Mouse (Mus musculus): ENCODE measurements around the gene Sept7.
A peak's percentile ranks its signal among the peaks of the same experiment; 100 is the strongest.
"Not testable (repeated sequence)": the region's sequence is repeated elsewhere in the genome, so short reads cannot be mapped to it uniquely, and the experiment has no call there.

Gene Sept7

GRCm38 (mm10) chr9:25252283-25252726 lies at the start of gene Sept7:
Gene Sept7, plus strand, starts transcription at chr9:25252439.
- DNase-seq (ENCODE audit: low read depth, low spot score) = peak; percentile 98

DNA sequence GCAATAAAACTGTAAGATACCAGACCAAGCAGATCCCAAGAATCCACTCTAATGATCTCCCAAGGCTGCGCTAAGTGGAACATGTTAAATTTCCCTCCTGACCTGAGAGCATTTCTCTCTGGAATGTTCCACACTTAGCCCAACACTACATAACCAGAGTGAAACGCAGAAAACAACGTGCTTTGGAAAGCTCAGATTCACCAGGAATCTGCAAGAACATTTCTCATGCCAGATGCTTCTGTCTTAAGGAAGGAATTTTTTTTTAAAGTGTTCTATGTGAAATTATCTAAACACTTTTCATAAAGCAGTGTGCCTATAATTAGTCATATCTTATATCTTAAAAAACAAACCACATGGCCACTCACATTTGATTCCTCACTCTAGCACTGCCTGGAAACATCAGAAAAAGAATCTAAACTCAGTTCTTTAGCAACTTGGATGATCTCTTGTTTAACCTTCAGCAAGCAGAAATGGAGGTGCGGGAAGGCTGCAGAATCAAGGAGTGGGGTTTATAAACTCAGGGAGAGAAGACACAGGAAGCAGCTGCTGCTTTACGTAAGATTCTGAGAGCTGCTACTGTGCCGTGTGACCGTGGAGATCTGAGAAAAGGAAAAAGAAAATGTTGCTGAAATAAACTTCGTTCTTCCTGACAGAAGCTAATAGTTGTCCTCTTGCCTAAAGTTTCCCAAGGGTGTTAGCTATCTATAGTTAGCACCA lies 44.0 kb upstream of the Sept7 start:
- no peak for DNase-seq (ENCODE audit: low read depth, low spot score)

- DNase-seq (ENCODE audit: low read depth, low spot score) = peak; percentile 26
Observed at GRCm38 (mm10) chr9:25212309-25213163, 39.7 kb upstream of the Sept7 start.

DNA sequence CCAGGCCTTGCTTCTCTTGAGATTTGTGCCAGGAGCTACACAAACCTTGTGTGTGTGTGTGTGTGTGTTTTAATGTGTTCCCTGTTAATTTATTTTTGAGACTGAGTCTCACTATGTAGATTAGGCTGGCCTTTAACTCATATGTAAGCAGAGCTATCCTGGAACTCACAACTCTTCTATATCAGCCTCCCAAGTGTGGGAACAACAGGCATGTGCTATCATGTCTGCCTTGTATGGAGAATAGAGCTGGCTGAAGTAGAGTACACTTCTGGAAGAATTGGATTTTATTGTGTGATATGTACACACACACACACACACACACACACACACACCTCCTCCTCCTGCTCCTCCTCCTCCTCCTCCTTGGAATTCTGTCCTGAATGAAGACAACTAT lies 39.1 kb upstream of the Sept7 start:
- DNase-seq (ENCODE audit: low read depth, low spot score) = no peak

DNA sequence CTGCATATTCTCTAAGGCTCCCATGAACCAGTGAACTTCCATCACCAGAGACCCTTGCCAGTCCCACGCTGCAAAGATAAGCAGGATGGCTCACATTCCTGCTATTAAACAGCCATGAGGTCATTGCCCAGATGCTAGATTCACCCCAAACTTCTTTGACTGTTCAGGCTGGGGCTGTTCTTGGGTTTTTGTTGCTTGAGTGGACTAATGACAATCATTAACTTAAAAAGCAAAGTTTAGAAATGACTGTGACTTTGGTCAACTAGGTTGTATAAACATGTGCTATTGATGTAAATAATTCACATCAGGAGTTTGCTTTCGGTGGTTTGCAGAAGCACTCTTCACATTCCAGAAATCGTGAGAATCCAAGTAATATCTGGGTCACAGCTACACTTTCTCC lies 36.8 kb upstream of the Sept7 start:
- no peak for DNase-seq (ENCODE audit: low read depth, low spot score)

GRCm38 (mm10) chr9:25216210-25216609 lies 36.0 kb upstream of the Sept7 start:
- DNase-seq (ENCODE audit: low read depth, low spot score) = no peak

- DNase-seq (ENCODE audit: low read depth, low spot score) = no peak
Observed at GRCm38 (mm10) chr9:25218954-25219353, 33.3 kb upstream of the Sept7 start.

- DNase-seq (ENCODE audit: low read depth, low spot score) = no peak
Observed at GRCm38 (mm10) chr9:25219882-25220281, 32.4 kb upstream of the Sept7 start.

GRCm38 (mm10) chr9:25224959-25225358 lies 27.3 kb upstream of the Sept7 start:
- no peak for DNase-seq (ENCODE audit: low read depth, low spot score)

- DNase-seq (ENCODE audit: low read depth, low spot score) = no peak
Observed at GRCm38 (mm10) chr9:25229740-25230139, 22.5 kb upstream of the Sept7 start.

GRCm38 (mm10) chr9:25230213-25231039 lies 21.8 kb upstream of the Sept7 start:
- no peak for DNase-seq (ENCODE audit: low read depth, low spot score)

- no peak for DNase-seq (ENCODE audit: low read depth, low spot score)
Observed at GRCm38 (mm10) chr9:25241065-25241464, 11.2 kb upstream of the Sept7 start.

DNA sequence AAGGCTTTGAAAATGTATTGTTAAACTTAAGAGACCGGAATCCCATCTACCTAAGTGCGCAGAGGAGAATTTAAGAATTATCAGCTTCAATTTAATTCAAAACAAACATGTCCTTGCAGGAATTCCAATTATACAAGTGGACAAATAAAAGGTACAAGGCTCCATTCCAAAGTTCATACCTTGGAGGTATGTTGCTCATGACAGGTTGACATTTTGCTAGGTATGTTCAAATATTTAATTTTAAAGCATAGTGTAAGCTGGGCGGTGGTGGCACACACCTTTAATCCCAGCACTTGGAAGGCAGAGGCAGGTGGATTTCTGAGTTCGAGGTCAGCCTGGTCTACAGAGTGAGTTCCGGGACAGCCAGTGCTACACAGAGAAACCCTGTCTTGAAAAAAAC lies 10.5 kb upstream of the Sept7 start:
- DNase-seq (ENCODE audit: low read depth, low spot score) = not testable (repeated sequence)

- no peak for DNase-seq (ENCODE audit: low read depth, low spot score)
Observed at GRCm38 (mm10) chr9:25242266-25242665, 10.0 kb upstream of the Sept7 start.

- DNase-seq (ENCODE audit: low read depth, low spot score) = no peak
Observed at GRCm38 (mm10) chr9:25243926-25244657, 8.1 kb upstream of the Sept7 start.

- no peak for DNase-seq (ENCODE audit: low read depth, low spot score)
Observed at GRCm38 (mm10) chr9:25245125-25245524, 7.1 kb upstream of the Sept7 start.

DNA sequence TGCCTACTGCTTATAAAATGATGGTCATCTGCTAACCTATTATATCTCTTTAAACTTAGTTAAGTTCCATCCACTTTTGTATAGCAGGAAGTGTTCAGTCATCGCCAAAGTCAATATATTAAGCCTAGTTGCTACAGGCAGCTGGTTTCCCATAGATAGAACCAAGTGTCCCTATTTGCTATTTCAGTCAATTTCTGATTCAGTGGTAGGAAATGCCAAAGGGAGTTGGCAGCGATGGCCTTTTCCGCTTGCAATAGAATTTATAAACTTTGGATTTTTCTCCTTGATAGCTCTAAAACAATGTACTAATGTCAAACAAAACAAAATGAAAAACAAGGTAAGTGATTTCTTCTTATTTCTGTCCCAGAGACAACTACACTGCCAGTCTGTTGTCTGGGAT lies 5.7 kb upstream of the Sept7 start:
- no peak for DNase-seq (ENCODE audit: low read depth, low spot score)

DNA sequence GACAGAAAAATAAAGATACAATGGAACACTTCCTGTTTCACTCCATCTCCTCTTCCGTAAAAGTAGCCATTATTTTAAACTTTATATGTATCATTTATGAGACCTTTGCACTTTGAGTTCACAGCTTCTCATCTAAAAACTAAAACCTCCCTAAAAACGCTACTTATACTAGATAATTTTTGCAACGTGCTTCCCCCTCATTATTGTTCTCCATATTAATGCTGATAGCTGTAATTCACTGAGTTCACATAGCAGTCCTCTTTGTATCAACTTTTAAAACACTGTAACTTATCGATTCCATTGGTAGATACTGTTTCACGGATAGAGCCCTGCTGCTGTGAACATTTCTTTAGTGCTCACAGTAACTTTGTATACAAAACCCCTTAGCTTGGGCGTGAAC lies 1.1 kb upstream of the Sept7 start:
- no peak for DNase-seq (ENCODE audit: low read depth, low spot score)

- peak; percentile 83 for DNase-seq (ENCODE audit: low read depth, low spot score)
Observed at GRCm38 (mm10) chr9:25251611-25252282, 492 bp upstream of the Sept7 start.

- DNase-seq (ENCODE audit: low read depth, low spot score) = peak; percentile 16
Observed at GRCm38 (mm10) chr9:25252759-25253477, 679 bp downstream of the Sept7 start.
